Mouse (Mus musculus): ENCODE results near the gene Masp2.

Gene Masp2

GRCm38 (mm10) chr4:148593996-148594395 lies 8.4 kb upstream of the Masp2 start:
- in situ Hi-C loops (cut with MboI; ENCODE audit: low pct_unique_long_range_greater_than_20kb in 1 of 2, low sequenced_read_pairs in 2 of 2, unreplicated experiment in 1 of 2), result loop anchor here in 1 of 2 experiments (25.0 kb wide), 1 partner anchor 557 kb away; the partner anchor contains the start of genes Clcn6 and Mthfr

- in situ Hi-C loops (cut with MboI; ENCODE audit: low pct_unique_long_range_greater_than_20kb in 1 of 2, low sequenced_read_pairs in 2 of 2, unreplicated experiment in 1 of 2), result loop anchor here in 1 of 2 experiments (25.0 kb wide), 1 partner anchor 559 kb away; the partner anchor contains the start of genes Clcn6 and Mthfr
Measured at GRCm38 (mm10) chr4:148595916-148596315, 6.4 kb upstream of the Masp2 start.

- in situ Hi-C loops (cut with MboI; ENCODE audit: low pct_unique_long_range_greater_than_20kb in 1 of 2, low sequenced_read_pairs in 2 of 2, unreplicated experiment in 1 of 2), result loop anchor here in 1 of 2 experiments (25.0 kb wide), 1 partner anchor 559 kb away; the partner anchor contains the start of genes Clcn6 and Mthfr
Measured at GRCm38 (mm10) chr4:148596731-148597130, 5.6 kb upstream of the Masp2 start.

GRCm38 (mm10) chr4:148598826-148599225 lies 3.5 kb upstream of the Masp2 start:
- in situ Hi-C loops (cut with MboI; ENCODE audit: low pct_unique_long_range_greater_than_20kb in 1 of 2, low sequenced_read_pairs in 2 of 2, unreplicated experiment in 1 of 2), result loop anchor here in 1 of 2 experiments (25.0 kb wide), 1 partner anchor 562 kb away; the partner anchor contains the start of genes Clcn6 and Mthfr

DNA sequence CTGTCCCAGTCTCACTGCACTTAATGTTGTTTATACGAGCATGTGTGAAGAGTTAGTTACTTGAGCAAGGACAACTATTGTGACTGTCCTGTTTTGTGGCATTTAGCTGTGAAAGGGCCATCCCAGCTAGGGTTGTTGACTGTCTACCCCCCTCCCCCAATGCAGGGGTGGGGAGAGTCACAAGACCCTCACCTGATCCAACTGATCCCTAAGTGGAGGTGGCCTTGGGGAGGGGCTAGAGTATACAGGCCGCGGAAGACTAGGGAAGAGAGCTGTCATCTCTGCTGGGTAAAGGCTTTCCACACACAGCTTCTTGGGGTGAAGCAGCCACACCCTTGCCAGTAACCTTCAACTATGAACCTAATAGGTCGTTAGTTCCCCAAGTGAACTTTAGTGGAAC lies 2.0 kb upstream of the Masp2 start:
- in situ Hi-C loops (cut with MboI; ENCODE audit: low pct_unique_long_range_greater_than_20kb in 1 of 2, low sequenced_read_pairs in 2 of 2, unreplicated experiment in 1 of 2), result no loop called here

DNA sequence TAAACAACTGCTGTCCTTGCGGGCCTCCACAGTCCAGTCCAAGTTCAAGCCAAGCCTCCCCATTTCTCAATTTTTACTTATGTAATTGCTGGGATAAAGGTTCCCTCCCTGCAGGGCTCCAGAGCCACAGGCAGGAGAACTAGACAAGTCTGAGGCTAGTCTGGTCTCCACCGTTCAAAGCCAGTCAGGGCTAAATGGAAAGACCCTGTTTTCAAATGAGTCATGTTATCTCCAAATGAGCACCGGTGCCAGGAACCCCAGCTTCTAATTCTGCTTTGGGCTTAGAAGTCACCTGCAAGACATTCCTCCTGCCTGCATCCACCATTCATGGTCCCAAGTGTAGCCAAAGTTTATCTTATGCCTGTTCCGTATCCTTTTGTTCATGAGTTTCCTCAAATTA lies 483 bp upstream of the Masp2 start:
- in situ Hi-C loops (cut with MboI; ENCODE audit: low pct_unique_long_range_greater_than_20kb in 1 of 2, low sequenced_read_pairs in 2 of 2, unreplicated experiment in 1 of 2), result no loop called here

DNA sequence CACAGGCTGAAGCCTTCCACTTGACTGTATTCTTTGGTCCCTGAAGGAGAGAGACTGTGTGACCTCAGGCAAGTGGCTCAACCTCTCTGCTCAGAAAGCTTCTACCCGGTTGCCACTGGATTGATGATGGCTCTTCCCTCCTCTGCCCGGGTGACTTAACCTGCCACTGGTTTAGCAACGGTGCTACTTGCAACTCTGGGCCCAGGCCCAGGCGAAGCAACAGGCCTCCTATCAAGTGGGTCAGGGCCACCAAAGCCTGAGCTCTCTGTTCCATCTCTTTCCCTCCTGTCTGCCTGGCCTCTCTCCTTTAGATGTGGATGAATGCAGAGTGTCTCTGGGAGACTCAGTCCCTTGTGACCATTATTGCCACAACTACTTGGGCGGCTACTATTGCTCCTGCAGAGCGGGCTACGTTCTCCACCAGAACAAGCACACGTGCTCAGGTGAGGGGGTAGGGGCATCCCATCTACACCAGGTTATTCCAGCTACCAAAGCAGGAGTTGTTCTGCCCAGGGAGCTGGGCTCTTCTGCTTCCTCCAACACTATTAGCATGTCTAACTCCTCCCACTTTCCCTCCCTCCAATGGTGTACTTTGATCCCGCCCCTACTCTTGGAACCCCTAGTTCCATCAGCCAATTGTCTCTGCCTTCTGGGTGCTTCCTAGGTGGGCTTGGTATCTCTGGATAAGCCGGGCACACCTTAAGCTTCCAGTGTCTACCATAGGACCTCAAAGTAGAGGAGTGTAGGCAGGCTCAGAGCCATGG lies 1.2 kb downstream of the Masp2 start:
- in situ Hi-C loops (cut with MboI; ENCODE audit: low pct_unique_long_range_greater_than_20kb in 1 of 2, low sequenced_read_pairs in 2 of 2, unreplicated experiment in 1 of 2), result no loop called here

DNA sequence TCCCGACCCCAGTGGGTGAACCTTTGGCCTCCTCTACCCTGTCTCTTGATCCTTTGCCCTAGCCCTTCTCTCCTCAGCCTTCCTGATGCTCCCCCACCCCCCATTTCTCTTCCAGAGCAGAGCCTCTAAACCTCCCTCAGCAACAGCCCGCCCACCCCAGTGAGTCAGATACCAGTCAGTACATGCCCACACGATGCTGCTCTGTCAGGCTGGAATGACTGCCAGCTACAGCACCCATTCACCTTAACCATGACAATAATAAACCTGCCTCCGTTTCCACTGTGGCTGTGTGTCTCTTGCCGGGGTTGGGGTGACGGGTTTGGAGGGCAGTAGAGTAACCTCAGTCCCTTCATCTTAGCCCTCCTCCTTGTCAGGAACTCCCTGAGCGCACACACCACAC lies 1.8 kb downstream of the Masp2 start:
- in situ Hi-C loops (cut with MboI; ENCODE audit: low pct_unique_long_range_greater_than_20kb in 1 of 2, low sequenced_read_pairs in 2 of 2, unreplicated experiment in 1 of 2), result no loop called here

DNA sequence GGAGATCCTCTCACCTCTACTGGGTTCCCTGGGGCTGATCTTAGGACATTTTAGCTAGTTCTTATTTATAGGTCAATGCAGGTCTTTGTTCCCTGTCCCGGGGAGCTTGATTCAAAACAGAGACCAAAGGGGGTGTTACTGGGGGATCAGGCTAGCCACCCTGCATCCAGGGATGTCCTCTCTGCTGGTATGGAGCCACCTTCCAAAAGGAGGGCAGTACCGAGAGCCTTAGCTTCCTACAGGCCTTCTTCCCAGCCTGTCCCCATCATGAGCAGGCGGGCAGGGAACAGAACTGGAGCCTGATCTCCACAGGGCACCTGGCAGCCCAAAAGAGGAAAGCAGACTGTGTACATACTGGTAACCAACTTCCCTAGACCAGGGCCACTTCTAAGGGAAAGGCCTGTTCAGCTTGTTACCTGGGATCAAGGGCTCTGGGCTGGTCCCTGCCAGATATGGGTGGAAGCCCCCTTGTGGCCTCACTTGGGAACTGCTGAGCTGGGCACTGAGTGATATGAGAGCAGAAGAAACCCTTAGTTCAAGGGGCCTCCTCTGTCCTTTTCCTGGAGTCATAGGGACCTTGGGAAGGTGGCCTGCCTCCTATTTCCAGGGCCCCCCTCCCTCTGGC lies 2.3 kb downstream of the Masp2 start:
- in situ Hi-C loops (cut with MboI; ENCODE audit: low pct_unique_long_range_greater_than_20kb in 1 of 2, low sequenced_read_pairs in 2 of 2, unreplicated experiment in 1 of 2), result no loop called here

- in situ Hi-C loops (cut with MboI; ENCODE audit: low pct_unique_long_range_greater_than_20kb in 1 of 2, low sequenced_read_pairs in 2 of 2, unreplicated experiment in 1 of 2), result no loop called here
Measured at GRCm38 (mm10) chr4:148607758-148608157, 5.4 kb downstream of the Masp2 start.

DNA sequence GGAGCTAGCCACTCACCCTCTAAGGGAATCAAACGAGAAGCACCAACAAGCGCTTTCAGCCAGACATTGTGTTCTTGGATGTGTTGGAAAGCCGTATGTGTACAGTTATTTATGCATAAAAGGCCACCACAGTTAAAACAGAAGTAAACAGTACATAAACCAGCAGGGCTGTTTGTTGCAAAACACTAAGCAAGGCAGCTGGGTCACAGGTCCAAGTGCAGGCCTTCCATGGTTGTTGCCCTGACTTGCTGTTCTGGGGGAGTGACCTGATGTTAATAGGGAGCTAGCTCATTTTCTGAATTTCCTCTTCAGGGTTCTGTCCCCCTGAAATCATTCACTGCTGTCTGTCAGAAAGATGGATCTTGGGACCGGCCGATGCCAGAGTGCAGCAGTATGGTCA lies 7.5 kb downstream of the Masp2 start:
- in situ Hi-C loops (cut with MboI; ENCODE audit: low pct_unique_long_range_greater_than_20kb in 1 of 2, low sequenced_read_pairs in 2 of 2, unreplicated experiment in 1 of 2), result no loop called here

DNA sequence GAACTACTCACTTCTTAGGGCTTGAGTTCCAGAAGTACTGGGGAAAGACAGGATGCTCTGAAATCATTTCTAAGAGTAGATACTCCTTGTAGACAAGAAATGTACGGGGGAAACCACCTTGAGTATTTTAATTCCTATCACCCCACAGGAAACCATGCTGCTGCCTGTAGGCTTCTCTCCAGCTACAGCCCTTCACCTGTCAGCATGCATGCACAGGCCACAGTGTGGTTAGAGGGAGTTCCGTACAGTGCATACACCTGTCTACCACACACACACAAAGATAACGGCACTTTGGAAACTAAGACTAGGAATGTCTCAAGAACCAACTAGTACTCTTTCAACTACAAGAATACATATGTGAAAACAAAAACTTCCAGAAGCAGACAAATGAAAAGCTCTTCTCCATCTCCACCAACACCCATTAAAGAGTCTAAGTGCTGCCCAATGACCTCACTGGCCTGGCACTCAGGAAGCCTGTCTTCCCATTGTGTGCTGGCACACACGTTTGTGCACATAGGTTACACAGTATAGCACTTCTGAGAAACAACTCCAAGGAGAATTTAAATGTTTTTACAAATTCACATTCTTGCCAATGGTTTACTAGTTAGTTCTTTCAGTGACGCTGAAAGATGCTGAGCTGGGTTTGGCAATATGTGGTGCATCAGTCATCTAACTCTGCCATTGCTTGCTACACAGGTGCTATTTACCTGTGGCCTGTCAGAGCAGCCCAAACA lies 8.4 kb downstream of the Masp2 start:
- in situ Hi-C loops (cut with MboI; ENCODE audit: low pct_unique_long_range_greater_than_20kb in 1 of 2, low sequenced_read_pairs in 2 of 2, unreplicated experiment in 1 of 2), result no loop called here

DNA sequence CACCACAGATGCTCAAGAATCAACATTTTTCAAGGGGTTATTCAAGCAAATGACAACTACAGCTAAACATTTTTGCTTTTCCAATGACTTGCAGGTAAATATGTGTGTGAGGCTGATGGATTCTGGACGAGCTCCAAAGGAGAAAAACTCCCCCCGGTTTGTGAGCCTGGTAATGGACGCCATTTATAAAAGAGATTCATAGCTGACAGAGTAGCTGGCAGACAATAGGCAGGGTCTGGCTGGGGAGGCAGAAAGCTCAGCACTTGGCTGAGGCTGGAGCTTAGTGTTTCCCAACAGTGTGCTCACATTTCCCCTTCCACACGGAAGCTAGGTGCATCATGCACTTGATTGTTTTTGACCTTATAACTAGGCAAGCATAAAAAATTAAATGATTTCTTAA lies 10.2 kb downstream of the Masp2 start:
- in situ Hi-C loops (cut with MboI; ENCODE audit: low pct_unique_long_range_greater_than_20kb in 1 of 2, low sequenced_read_pairs in 2 of 2, unreplicated experiment in 1 of 2), result no loop called here

GRCm38 (mm10) chr4:148613738-148614137 lies 11.4 kb downstream of the Masp2 start:
- in situ Hi-C loops (cut with MboI; ENCODE audit: low pct_unique_long_range_greater_than_20kb in 1 of 2, low sequenced_read_pairs in 2 of 2, unreplicated experiment in 1 of 2), result no loop called here

DNA sequence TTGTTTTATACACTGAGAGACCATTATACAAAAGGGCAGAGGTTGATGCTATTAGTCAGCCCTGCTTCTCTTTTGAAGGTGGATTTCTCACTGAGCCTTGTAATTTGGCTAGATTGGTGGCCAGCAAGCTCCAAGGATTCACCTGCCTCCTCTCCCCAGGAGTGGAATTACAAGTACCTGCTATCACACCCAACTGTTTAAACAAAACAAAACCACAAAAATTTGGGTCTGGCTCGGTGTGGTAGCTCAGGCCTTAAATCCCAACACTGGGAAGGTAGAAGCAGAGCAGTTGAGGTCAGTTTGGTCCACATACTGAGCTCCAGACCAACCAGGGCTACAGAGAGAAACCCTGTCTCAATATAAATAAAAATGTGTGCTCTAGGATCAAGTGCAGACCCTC lies 17.5 kb downstream of the Masp2 start:
- in situ Hi-C loops (cut with MboI; ENCODE audit: low pct_unique_long_range_greater_than_20kb in 1 of 2, low sequenced_read_pairs in 2 of 2, unreplicated experiment in 1 of 2), result no loop called here

DNA sequence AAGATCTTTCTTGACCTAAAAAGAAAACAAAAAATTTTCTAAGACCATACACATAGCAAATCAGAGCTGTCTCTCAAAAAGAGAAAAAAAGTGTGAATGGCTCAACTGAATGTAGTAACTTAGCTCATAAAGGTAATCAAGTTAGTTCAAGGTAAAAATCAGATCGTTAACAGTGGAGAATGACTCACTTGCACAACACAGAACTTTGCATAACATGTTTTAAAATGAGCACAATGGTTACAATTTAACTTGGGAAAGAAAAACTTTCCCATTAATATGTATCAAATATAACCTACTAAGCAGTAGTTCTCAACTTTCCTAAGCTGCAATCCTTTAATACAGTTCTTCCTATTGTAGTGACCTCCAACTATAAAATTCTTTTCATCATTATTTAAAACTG lies 18.4 kb downstream of the Masp2 start:
- in situ Hi-C loops (cut with MboI; ENCODE audit: low pct_unique_long_range_greater_than_20kb in 1 of 2, low sequenced_read_pairs in 2 of 2, unreplicated experiment in 1 of 2), result no loop called here

DNA sequence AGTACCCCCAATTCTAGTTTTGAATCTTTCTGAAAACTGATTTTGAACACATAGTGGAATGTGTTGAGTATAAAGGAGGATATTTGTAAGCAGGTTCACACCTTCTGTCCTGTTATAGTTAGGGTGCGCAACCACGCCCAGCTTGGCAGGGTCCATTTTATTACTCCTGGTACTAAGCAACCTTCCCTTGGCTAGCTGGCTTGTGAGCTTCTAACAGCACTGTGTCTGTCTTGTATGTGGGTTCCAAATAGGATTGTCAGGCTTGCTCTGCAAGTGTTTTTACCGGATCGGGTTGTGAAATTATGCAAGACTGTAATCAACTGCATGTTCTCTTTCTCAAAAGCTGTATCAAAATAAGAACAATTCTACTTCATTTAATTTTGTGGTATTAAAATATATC lies 20.1 kb downstream of the Masp2 start:
- in situ Hi-C loops (cut with MboI; ENCODE audit: low pct_unique_long_range_greater_than_20kb in 1 of 2, low sequenced_read_pairs in 2 of 2, unreplicated experiment in 1 of 2), result no loop called here

GRCm38 (mm10) chr4:148623609-148624008 lies 21.3 kb downstream of the Masp2 start:
- in situ Hi-C loops (cut with MboI; ENCODE audit: low pct_unique_long_range_greater_than_20kb in 1 of 2, low sequenced_read_pairs in 2 of 2, unreplicated experiment in 1 of 2), result no loop called here

GRCm38 (mm10) chr4:148625010-148625409 lies 22.7 kb downstream of the Masp2 start:
- in situ Hi-C loops (cut with MboI; ENCODE audit: low pct_unique_long_range_greater_than_20kb in 1 of 2, low sequenced_read_pairs in 2 of 2, unreplicated experiment in 1 of 2), result no loop called here

Measured in mouse embryonic stem cell (cell line).